Mouse (Mus musculus) midbrain, embryonic 11.5 days (tissue): ENCODE measurements around the gene Tgm2. TPM values are rescaled to one million over a fixed set of nuclear protein-coding genes. Genes with fewer than 3 reads are reported as not detected.

ENCODE experiments used
- ATAC-seq: fragments of 200-750 bp; cut with Nextera tagmentation; 2 replicates; pipeline ENCODE4 v1.8.0; 2017; ENCODE audit warnings: moderate TSS enrichment, moderate library complexity; ENCODE audit not compliant: low FRiP score
- DNase-seq: peaks from one replicate; pipeline ENCODE4 v3.0.0; 2015; ENCODE audit warnings: low spot score; ENCODE audit errors: missing footprints
- H3K27ac ChIP-seq: fragments of 300-500 bp; sonication (generic); 2 replicates; pipeline ENCODE4 v1.5.1; 2014; ENCODE audit warnings: low read depth, low read length
- H3K27me3 ChIP-seq: fragments of 300-500 bp; sonication (generic); 2 replicates; pipeline ENCODE4 v1.6.1; 2014; ENCODE audit warnings: mild to moderate bottlenecking, low read length, moderate library complexity, mixed read lengths; ENCODE audit not compliant: control insufficient read depth, insufficient read depth
- H3K36me3 ChIP-seq: fragments of 300-500 bp; sonication (generic); 2 replicates; pipeline ENCODE4 v1.6.1; 2014; ENCODE audit warnings: mild to moderate bottlenecking, low read length, moderate library complexity, mixed read lengths; ENCODE audit not compliant: control insufficient read depth, insufficient read depth
- H3K4me1 ChIP-seq: fragments of 300-500 bp; sonication (generic); 2 replicates; pipeline ENCODE4 v1.6.1; 2014; ENCODE audit warnings: low read length; ENCODE audit not compliant: control insufficient read depth, insufficient read depth
- H3K4me2 ChIP-seq: fragments of 300-500 bp; sonication (generic); 2 replicates; pipeline ENCODE4 v1.6.1; 2014; ENCODE audit warnings: mild to moderate bottlenecking, moderate library complexity
- H3K4me3 ChIP-seq: fragments of 300-500 bp; sonication (generic); 2 replicates; pipeline ENCODE4 v1.5.1; 2014; ENCODE audit warnings: low read depth, low read length
- H3K9ac ChIP-seq: fragments of 300-500 bp; sonication (generic); 2 replicates; pipeline ENCODE4 v1.6.1; 2014; ENCODE audit warnings: low read length
- H3K9me3 ChIP-seq: fragments of 300-500 bp; sonication (generic); 2 replicates; pipeline ENCODE4 v1.6.1; 2016; ENCODE audit warnings: low read length; ENCODE audit not compliant: control insufficient read depth
- WGBS: fragments of 180-500 bp; shearing (Covaris S2); extraction: QIAGEN DNeasy Blood & Tissue Kit; methylation state at CpG from one replicate; pipeline ENCODE4 v1.1.7; 2014; 5-methylcytosine and 5-hydroxymethylcytosine counted together
- polyA plus RNA-seq: library from polyadenylated mRNA; unstranded; fragments of >200 nt; fragmentation: Nextera tagmentation; extraction: Ambion mirVana; gene quantifications from 2 replicates; pipeline ENCODE4 v1.2.1, GENCODE M21; 2014

Gene Tgm2
- 5.8 and 6.5 TPM in 2 replicates for polyA plus RNA-seq

- peak; percentile 71 for ATAC-seq
- no peak within 1 kb of the TSS for H3K27ac ChIP-seq
- peak; percentile 97 for DNase-seq
- no peaks in the 10 kb centered on the region for H3K36me3 ChIP-seq
- H3K4me2 ChIP-seq, result peak within 1 kb of the TSS; percentile 53
- WGBS, result under 1% methylated on average over 31 of the region's 33 CpGs
- peaks cover 2% of the 10 kb centered on the region for H3K4me1 ChIP-seq
- H3K27me3 ChIP-seq, result no peaks in the 10 kb centered on the region; the same call in 1 of the 2 replicates
- H3K9ac ChIP-seq, result peak within 1 kb of the TSS; percentile 51
- H3K4me3 ChIP-seq, result peak within 1 kb of the TSS; percentile 31
- H3K9me3 ChIP-seq, result no peaks in the 10 kb centered on the region
These were observed at the start of gene Tgm2 for GRCm38 (mm10) chr2:158146223-158146622. Gene Tgm2 (minus strand): TSS chr2:158146436.

- WGBS, result 16% methylated on average over 10 of the region's 10 CpGs
- Histone ChIP-seq H3K27ac (no peak overlapping the region), H3K4me3 (no peak overlapping the region)
These were observed 48.9 kb upstream of the Tgm2 start for GRCm38 (mm10) chr2:158194945-158195640.

GRCm38 (mm10) chr2:158193611-158194336 is 47.5 kb upstream of the Tgm2 start:
- Histone ChIP-seq H3K36me3 (no peaks in the 10 kb centered on the region), H3K9ac (no peak overlapping the region), H3K4me3 (no peak overlapping the region), H3K27ac (0 out of 2 replicates have a peak overlapping the region, but pooled peaks have one; percentile 8), H3K4me1 (peaks cover 11% of the 10 kb centered on the region), H3K27me3 (no peaks in the 10 kb centered on the region), H3K4me2 (no peak overlapping the region; the same call in 1 of the 2 replicates), H3K9me3 (no peaks in the 10 kb centered on the region)
- 19% methylated on average over 10 of the region's 10 CpGs for WGBS
- peak; percentile 73 for ATAC-seq
- no peak for DNase-seq

More at GRCm38 (mm10) chr2:158194945-158195640, 48.9 kb upstream of the Tgm2 start:
- Histone ChIP-seq H3K27me3 (no peaks in the 10 kb centered on the region), H3K36me3 (no peaks in the 10 kb centered on the region), H3K9ac (no peak overlapping the region), H3K4me2 (no peak overlapping the region), H3K4me1 (peaks cover 11% of the 10 kb centered on the region), H3K9me3 (no peaks in the 10 kb centered on the region)
- ATAC-seq, result 0 out of 2 replicates have a peak, but pooled peaks have one; percentile 10
- peak; percentile 87 for DNase-seq

- Histone ChIP-seq H3K4me1 (peaks cover 11% of the 10 kb centered on the region), H3K4me3 (no peak overlapping the region), H3K4me2 (no peak overlapping the region), H3K9ac (no peak overlapping the region), H3K36me3 (no peaks in the 10 kb centered on the region), H3K9me3 (no peaks in the 10 kb centered on the region), H3K27me3 (no peaks in the 10 kb centered on the region), H3K27ac (no peak overlapping the region)
- 77% methylated on average over 7 of the region's 7 CpGs for WGBS
- DNase-seq (no peak), ATAC-seq (no peak)
These were observed 44.9 kb upstream of the Tgm2 start for GRCm38 (mm10) chr2:158191098-158191497.

- H3K4me2 ChIP-seq, result no peak overlapping the region
- H3K4me3 ChIP-seq, result no peak overlapping the region
- no peak for ATAC-seq
- no peak overlapping the region for H3K9ac ChIP-seq
- H3K27me3 ChIP-seq, result no peaks in the 10 kb centered on the region
- H3K27ac ChIP-seq, result no peak overlapping the region
- no peak for DNase-seq
- no peaks in the 10 kb centered on the region for H3K36me3 ChIP-seq
- no peaks in the 10 kb centered on the region for H3K9me3 ChIP-seq
- H3K4me1 ChIP-seq, result peaks cover 10% of the 10 kb centered on the region
- WGBS, result 86% methylated on average over 11 of the region's 11 CpGs
These were observed 43.2 kb upstream of the Tgm2 start for GRCm38 (mm10) chr2:158189451-158189850.

GRCm38 (mm10) chr2:158186206-158186871 is 40.1 kb upstream of the Tgm2 start:
- DNase-seq, result no peak
- no peaks in the 10 kb centered on the region for H3K27me3 ChIP-seq
- H3K4me1 ChIP-seq, result no peaks in the 10 kb centered on the region
- H3K4me2 ChIP-seq, result no peak overlapping the region
- no peaks in the 10 kb centered on the region for H3K9me3 ChIP-seq
- H3K27ac ChIP-seq, result no peak overlapping the region
- H3K4me3 ChIP-seq, result no peak overlapping the region
- no peak for ATAC-seq
- WGBS, result 83% methylated on average over 11 of the region's 11 CpGs
- no peak overlapping the region for H3K9ac ChIP-seq
- H3K36me3 ChIP-seq, result no peaks in the 10 kb centered on the region

GRCm38 (mm10) chr2:158183266-158183665 is 37.0 kb upstream of the Tgm2 start:
- WGBS, result 91% methylated on average over 8 of the region's 8 CpGs
- Histone ChIP-seq H3K4me3 (no peak overlapping the region), H3K27me3 (no peaks in the 10 kb centered on the region), H3K9me3 (no peaks in the 10 kb centered on the region), H3K9ac (no peak overlapping the region), H3K4me1 (peaks cover 5% of the 10 kb centered on the region; the same call in 1 of the 2 replicates), H3K4me2 (no peak overlapping the region), H3K27ac (no peak overlapping the region), H3K36me3 (no peaks in the 10 kb centered on the region)
- DNase-seq (no peak), ATAC-seq (no peak)

- 70% methylated on average over 6 of the region's 6 CpGs for WGBS
- Histone ChIP-seq H3K9ac (no peak overlapping the region), H3K36me3 (no peaks in the 10 kb centered on the region), H3K4me2 (no peak overlapping the region), H3K4me1 (peaks cover 5% of the 10 kb centered on the region; the same call in 1 of the 2 replicates), H3K27ac (no peak overlapping the region), H3K27me3 (no peaks in the 10 kb centered on the region), H3K4me3 (no peak overlapping the region), H3K9me3 (no peaks in the 10 kb centered on the region)
- DNase-seq, result no peak
- no peak for ATAC-seq
These were observed 35.7 kb upstream of the Tgm2 start for GRCm38 (mm10) chr2:158181932-158182331.
